Mouse (Mus musculus): ENCODE measurements around the gene Eml5.

- no peak for TF ChIP-seq CTCF (IDR thresholded peaks at IDR 0.05; ENCODE audit: low read depth, low read length)
- no peak for TF ChIP-seq GATA1 (IDR thresholded peaks at IDR 0.05; ENCODE audit: borderline replicate concordance, low read length)
- no peak for TF ChIP-seq TAL1 (conservative IDR thresholded peaks at IDR 0.05; ENCODE audit: low read depth, low read length)
- TF ChIP-seq POLR2AphosphoS5 (IDR thresholded peaks at IDR 0.05; ENCODE audit: insufficient replicate concordance, low read depth, low read length) = no peak
- TF ChIP-seq GATA2 (IDR thresholded peaks at IDR 0.05; ENCODE audit: borderline replicate concordance, low read depth, low read length) = no peak
These were observed 4.2 kb upstream of the Eml5 start for GRCm38 (mm10) chr12:98905466-98905865.

Measured in G1E (cell line).